Mouse (Mus musculus) kidney, postnatal 36 days (tissue): ENCODE measurements at regions not wholly inside any gene's neighbourhood (a gene's known extent, or its start where the extent isn't known, plus 50 kb on each side); places are given as distances from the start of the nearest gene placed in this dataset.

Experiments
- DNase-seq, 2 experiments: peaks; one replicate each; pipeline ENCODE4 v3.0.0; 2021 to 2022; ENCODE audit warnings: mixed read lengths in 2 of 2

DNA sequence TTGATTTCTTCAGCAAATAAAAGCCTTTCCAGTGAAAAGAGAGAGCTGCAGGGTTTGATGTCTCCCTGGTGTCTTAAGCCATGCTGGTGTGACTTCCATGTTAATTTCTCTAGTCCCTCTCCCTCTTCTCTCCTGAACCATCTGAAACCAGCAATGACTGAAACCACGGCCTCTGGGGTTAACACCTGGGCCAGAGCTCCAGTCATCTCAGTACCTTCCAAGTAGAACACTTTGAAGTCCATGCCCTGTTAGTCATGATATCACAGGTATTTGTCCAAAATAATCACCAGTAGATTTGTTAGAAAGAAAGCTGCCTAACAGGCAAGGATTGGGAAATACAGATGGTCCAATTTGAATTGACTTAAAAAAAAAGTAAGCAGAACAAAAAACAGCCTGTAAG lies 56.8 kb upstream of the Lhx8 start:
- no peak for DNase-seq

DNA sequence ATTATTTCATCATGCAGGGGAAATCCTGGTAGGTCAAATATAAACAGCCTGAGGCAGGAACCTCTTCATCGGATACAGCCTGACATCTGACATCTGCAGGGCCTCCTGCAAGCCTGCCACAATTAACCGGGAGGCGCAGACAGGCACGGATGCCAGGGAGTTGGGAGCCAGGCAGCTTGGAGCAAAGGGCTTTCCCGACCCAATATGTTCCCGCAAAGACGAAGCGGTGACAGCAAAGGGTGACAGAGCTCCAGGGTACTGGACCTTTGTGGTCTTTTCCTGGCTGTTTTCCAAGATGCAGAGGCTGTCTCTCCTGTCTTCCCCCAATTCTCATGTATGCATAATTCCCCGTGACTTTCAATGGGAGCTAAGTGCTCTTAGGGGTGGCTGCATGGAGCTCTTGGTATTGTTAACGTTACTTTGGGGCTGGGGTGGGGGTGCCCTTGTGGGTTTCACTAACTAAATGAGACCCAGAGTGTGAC lies 55.4 kb upstream of the Lhx8 start:
- no peak for DNase-seq

DNA sequence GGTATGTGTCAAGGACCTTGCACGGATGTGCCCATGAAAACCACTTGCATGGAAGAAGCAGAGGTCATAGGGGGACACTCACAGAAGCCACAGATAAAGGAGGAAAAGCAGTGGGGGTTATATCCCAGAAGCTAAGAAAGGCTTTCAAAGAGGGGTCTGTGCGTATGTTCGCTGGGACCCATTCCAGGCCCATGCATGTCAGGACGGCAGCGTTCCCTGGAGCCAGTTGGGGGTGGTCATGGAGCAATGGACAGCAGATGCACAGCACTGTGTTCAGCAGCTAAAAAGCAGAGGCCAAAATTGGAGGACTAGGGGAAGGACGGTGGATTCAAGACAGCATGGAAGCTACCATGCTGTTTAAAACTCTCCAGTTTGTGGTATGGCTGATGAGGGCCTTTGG lies 52.4 kb upstream of the Lhx8 start:
- no peak for DNase-seq

DNA sequence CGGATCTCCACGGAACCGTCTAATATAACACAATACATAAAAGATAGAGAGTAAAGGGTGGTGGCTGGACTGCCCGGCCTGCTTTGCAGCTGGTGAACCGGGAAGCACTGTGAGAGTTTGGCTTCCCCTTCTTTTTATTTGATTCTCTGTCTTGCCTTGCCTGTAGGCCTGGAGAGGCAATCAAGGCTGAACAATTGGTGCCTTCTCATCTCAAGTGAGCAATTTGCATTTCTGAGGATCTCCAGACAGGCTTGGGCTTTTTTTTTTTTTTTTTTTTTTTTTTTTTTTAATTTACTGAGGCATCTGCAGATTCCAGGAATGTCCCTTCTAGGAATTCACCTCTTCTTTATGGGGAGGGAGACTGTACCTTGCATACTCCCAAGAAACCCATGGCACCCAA lies 51.1 kb upstream of the Lhx8 start:
- no peak for DNase-seq
